8 mouse cellular contexts compared by ENCODE assay signal in the genomic region with DNA sequence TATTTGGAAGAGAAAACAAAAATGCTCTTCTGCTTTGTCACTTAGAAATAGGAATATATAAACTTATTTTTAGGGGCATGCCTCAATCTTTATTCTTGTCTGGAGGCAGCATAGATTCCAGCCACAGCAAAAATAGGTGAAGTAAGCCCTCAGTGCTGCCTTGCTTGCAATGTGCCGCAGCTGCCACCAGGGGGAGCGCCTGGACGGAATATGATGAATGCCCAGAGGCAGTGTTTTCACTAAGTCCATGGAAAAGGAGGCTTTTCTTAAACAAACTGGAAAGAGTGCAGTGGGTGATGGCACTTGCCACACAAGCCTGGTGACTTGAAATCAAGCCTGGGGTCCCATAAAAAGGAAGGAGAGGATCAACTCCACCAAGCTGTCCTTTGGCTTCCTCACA. TPM values are rescaled to one million over a fixed set of nuclear protein-coding genes. Genes with fewer than 3 reads are reported as not detected.
DNase-seq lines count a peak whose midpoint lies in the region; TF ChIP-seq lines count a peak whose summit lies in the region.
"Had no signal": no experiment of that assay in that cellular context is flagged by ENCODE, and none has a peak within 500 bp of the region (broad histone marks: within the 10 kb centered on the region; RNA-seq: fewer than 3 reads in every experiment).

No protein-coding gene starts in this region.

- H3K79me2 ChIP-seq in C2C12 (ENCODE audit: control insufficient read depth, insufficient read depth): no peaks in the 10 kb centered on the region

- no peak overlapping the region for H3K4me3 ChIP-seq in C2C12 (ENCODE audit: insufficient read depth, poor library complexity, severe bottlenecking)
- H3K4me3 ChIP-seq: liver, embryonic 15.5 days had no signal

- no peaks in the 10 kb centered on the region for H3K36me3 ChIP-seq in C2C12 (ENCODE audit: control insufficient read depth, insufficient read depth)

- H3K27me3 ChIP-seq in C2C12 (ENCODE audit: control insufficient read depth, insufficient read depth, insufficient read length): no peaks in the 10 kb centered on the region
- H3K27me3 ChIP-seq: liver, embryonic 15.5 days had no signal

- DNase-seq in MN1 (ENCODE audit: low spot score): peak; percentile 87
- peak; percentile 77 for DNase-seq in cerebellum, adult 9-11 months
- peak; percentile 85 for DNase-seq in gastrocnemius, postnatal 14 days
- DNase-seq in layer of hippocampus, adult 18-20 months (ENCODE audit: low spot score in 2 of 2): peak; percentile 74 to 90
- peak; percentile 92 for DNase-seq in lung, postnatal 14 days
- peak; percentile 64 for DNase-seq in skeletal muscle tissue, adult 2 months (ENCODE audit: low read depth, low spot score)

- intact Hi-C loops in gastrocnemius, postnatal 14 days (cut with DNase I; ENCODE audit: low total_unique reads): loop anchor here (2.0 to 10.0 kb wide), 3 partner anchors 35 to 145 kb away; no protein-coding TSS in a partner anchor

- TF ChIP-seq CTCF in C2C12 (IDR thresholded peaks at IDR 0.05; ENCODE audit: control insufficient read depth, insufficient read depth, insufficient read length): peak; percentile 84

- H3ac ChIP-seq in C2C12 (ENCODE audit: control insufficient read depth, insufficient read length, low read depth): no peak overlapping the region

- H3K79me3 ChIP-seq in C2C12 (ENCODE audit: low read depth): no peaks in the 10 kb centered on the region

TF ChIP-seq in C2C12, 6 proteins besides CTCF, POLR2A, EP300 and RAD21:
- no peak for TF ChIP-seq MYOD1 (IDR thresholded peaks at IDR 0.05; ENCODE audit: control insufficient read depth, insufficient read length, low read depth)
- TF ChIP-seq FOSL1 (IDR thresholded peaks at IDR 0.05; ENCODE audit: insufficient read depth, low read length, poor library complexity, severe bottlenecking): no peak
- no peak for TF ChIP-seq CEBPB (IDR thresholded peaks at IDR 0.05; ENCODE audit: low read depth)
- TF ChIP-seq USF1 (IDR thresholded peaks at IDR 0.05; ENCODE audit: low read depth): no peak
- no peak for TF ChIP-seq MAX (IDR thresholded peaks at IDR 0.05)
- no peak for TF ChIP-seq MYOG (IDR thresholded peaks at IDR 0.05; ENCODE audit: control insufficient read depth, extremely low read depth, insufficient read length)

RNA-seq across cellular contexts. Expression of gene Tmem222, which starts 32.4 kb away (rescaled TPM):
- polyA plus RNA-seq in C2C12 (2012; fragmentation: generic; extraction: Trizol): 65.3 TPM
- 10 to 100 TPM; 21.1 to 22.6 TPM for total RNA-seq in gastrocnemius, postnatal 14 days (2021)
- total RNA-seq in layer of hippocampus, adult 18-20 months (2021): 10 to 100 TPM; 92.1 to 96.1 TPM

RNA-seq across cellular contexts. Expression of gene Wdtc1, which starts 43.3 kb away (rescaled TPM):
- polyA plus RNA-seq in C2C12 (2012; fragmentation: generic; extraction: Trizol): 19.6 TPM
- total RNA-seq in gastrocnemius, postnatal 14 days (2021): 10 to 100 TPM; 49.4 to 54.9 TPM
- total RNA-seq in layer of hippocampus, adult 18-20 months (2021): 10 to 100 TPM; 79.6 to 83.1 TPM

RNA-seq across cellular contexts. Expression of gene Sytl1, which starts 47.0 kb away (rescaled TPM):
- 0.89 TPM for polyA plus RNA-seq in C2C12 (2012; fragmentation: generic; extraction: Trizol)
- under 1 TPM; 0.49 to 0.62 TPM for total RNA-seq in gastrocnemius, postnatal 14 days (2021)
- total RNA-seq in layer of hippocampus, adult 18-20 months (2021): 1 to 10 TPM in 1 of 2 experiments, under 1 TPM in 1; 0.68 to 1.6 TPM

RNA-seq across cellular contexts. Expression of gene Slc9a1, which starts 59.6 kb away (rescaled TPM):
- 19.4 TPM for polyA plus RNA-seq in C2C12 (2012; fragmentation: generic; extraction: Trizol)
- 10 to 100 TPM in 1 of 2 experiments, 1 to 10 TPM in 1; 10.0 to 12.8 TPM for total RNA-seq in gastrocnemius, postnatal 14 days (2021)
- 10 to 100 TPM; 62.2 to 62.9 TPM for total RNA-seq in layer of hippocampus, adult 18-20 months (2021)
